Mouse (Mus musculus): ENCODE data around the gene Shisal1. TPM values are rescaled to one million over a fixed set of nuclear protein-coding genes. Genes with fewer than 3 reads are reported as not detected.

The Shisal1 gene
- polyA plus RNA-seq, 1 experiment, result 6.5 TPM

GRCm38 (mm10) chr15:84430482-84430881 is 16.4 kb downstream of the Shisal1 start:
- DNase-seq (ENCODE audit: low read depth, low spot score), result no peak
- 54% methylated on average over 5 of the region's 5 CpGs for WGBS

GRCm38 (mm10) chr15:84427624-84428023 is 19.3 kb downstream of the Shisal1 start:
- no peak for DNase-seq (ENCODE audit: low read depth, low spot score)
- 91% methylated on average over 6 of the region's 6 CpGs for WGBS

- WGBS, result 69% methylated on average over 5 of the region's 5 CpGs
- no peak for DNase-seq (ENCODE audit: low read depth, low spot score)
Observed at GRCm38 (mm10) chr15:84425733-84426132, 21.2 kb downstream of the Shisal1 start.

DNA sequence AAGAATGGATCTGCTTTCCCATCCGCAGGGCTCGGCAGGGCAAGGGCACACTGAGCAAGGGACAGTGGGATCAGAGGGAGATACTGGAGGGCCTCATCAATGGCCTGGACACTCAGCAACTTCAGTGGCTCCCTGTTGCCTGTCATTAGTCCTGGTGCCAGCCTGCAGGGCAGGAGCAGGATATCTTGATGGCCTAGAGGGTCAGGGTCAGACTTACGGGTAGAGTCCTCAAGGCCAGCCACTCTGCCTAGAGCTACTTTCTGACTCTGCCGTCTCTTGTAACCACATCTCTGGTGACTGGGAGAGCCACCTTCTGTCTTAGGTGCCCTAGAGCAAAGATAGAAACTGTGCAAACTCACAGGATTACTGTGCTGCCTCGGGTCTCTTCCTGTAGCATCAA is 23.1 kb downstream of the Shisal1 start:
- WGBS, result 78% methylated on average over 5 of the region's 5 CpGs
- no peak for DNase-seq (ENCODE audit: low read depth, low spot score)

DNA sequence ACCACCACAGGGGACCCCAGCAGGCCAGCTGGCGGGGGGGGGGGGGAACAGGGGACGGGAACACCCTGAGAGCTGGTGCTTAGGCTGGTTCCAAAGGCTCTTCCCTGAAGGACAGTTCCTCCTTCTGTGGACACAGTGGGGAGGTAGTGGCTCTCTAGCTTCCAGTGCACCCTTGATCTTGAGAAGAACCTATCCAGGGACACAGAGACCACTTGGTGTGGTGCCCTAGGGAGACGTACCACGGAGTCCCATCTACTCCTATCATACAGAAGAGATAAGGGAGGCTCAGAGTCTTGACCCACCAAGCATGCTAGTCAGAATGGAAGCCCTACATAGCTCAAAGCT is 28.7 kb downstream of the Shisal1 start:
- 65% methylated on average over 4 of the region's 4 CpGs for WGBS

DNA sequence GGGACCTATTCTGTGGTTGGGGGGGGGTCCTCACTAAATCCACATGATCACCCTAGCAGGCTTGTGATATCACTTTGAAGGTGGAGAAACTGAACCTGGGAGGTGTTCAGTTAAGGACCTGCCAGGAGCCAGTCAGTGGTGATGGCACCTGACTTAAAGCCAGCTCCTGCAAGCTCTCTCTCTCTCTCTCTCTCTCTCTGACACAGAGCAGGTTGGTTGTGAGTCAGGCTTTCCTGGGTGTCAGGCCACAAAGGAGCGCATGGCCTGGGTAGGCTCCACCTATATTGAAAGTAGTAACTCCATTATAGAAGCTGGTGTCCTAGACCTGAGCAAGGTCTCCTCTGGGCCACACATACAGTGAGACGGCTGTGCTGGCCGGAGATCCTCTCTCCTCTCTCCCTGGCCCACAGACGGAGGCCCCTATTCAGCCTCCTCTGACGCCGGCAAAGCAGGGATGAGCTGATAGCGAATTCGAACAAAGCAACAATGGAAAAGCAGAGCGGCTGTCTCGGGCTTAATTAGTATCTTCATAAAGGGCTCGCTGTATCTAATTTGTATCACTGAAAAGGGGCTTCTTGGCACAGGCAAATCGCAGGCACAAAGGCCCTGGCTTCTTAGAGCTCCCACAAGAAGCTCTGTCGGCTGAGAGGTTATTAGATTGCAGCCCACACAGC is 29.2 kb downstream of the Shisal1 start:
- WGBS, result 65% methylated on average over 13 of the region's 13 CpGs
- no peak for DNase-seq (ENCODE audit: low read depth, low spot score)

More for the DNA sequence above, 28.7 kb downstream of the Shisal1 start:
- no peak for DNase-seq (ENCODE audit: low read depth, low spot score)

GRCm38 (mm10) chr15:84417017-84417416 is 29.9 kb downstream of the Shisal1 start:
- WGBS, result 68% methylated on average over 14 of the region's 14 CpGs
- no peak for DNase-seq (ENCODE audit: low read depth, low spot score)

- no peak for DNase-seq (ENCODE audit: low read depth, low spot score)
- WGBS, result 62% methylated on average over 9 of the region's 9 CpGs
Observed at GRCm38 (mm10) chr15:84414040-84414848, 32.7 kb downstream of the Shisal1 start.

DNA sequence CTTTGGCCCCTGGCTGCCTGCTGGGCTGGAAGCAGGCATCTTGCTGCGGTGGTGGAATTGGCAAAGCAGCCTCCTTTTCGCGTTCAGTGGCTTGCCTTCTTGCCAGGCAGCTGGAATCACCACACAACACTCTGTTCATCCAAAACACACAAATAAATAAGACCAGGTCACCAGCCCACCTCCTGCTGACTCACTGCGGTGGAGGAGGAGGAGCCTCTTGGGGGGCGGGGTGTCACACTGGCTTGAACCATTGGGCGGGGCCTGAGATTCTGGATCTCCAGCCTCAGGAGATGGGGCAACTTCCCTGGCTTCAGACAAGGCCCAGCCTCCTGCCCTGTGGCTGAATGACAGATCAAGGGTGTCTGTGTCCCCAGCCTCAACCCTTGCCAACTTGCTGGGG is 34.5 kb downstream of the Shisal1 start:
- WGBS, result 22% methylated on average over 6 of the region's 6 CpGs
- DNase-seq (ENCODE audit: low read depth, low spot score), result no peak

DNA sequence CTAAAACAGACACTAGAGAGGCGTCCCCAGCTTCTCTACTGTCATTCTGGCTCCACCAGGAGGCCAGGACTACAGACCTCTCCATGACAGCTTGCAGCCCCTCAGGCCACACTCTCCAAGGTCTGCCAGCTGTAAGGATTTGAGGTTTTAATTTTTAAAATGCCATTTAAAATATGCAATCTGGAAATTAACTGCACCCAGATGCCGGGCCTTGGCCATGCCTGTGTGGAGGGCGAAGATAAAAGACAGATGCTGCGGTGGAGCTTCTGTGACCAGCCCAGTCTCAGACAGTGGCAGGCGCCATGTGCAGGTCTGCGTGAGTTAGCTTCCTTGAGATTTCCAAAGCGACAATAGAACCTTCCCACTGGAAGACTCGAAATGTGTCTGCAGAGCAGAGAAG is 36.8 kb downstream of the Shisal1 start:
- no peak for DNase-seq (ENCODE audit: low read depth, low spot score)
- WGBS, result 85% methylated on average over 8 of the region's 8 CpGs

DNA sequence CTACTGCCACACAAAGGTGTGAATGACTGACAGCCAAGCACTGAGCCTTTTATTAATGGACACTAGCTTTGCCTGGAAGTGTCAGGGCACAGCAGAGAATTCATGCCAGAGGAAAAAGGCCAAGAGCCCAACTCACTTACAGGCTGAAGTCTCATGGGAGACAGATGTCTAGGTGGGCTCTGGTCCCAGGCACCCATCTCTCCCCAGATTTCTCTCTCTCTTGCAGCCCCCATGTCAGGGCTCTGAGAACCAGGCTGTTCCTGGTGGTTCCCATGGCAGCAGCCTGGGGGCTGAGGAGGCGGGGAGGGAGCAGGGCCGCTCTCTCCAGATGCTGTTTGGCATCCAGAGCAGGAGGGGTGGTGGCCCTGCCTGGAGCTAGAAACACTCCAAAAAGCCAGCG is 38.3 kb downstream of the Shisal1 start:
- WGBS, result 75% methylated on average over 3 of the region's 3 CpGs
- no peak for DNase-seq (ENCODE audit: low read depth, low spot score)

- no peak for DNase-seq (ENCODE audit: low read depth, low spot score)
- 62% methylated on average over 3 of the region's 3 CpGs for WGBS
Observed at GRCm38 (mm10) chr15:84405759-84406158, 41.1 kb downstream of the Shisal1 start.

- 80% methylated on average over 10 of the region's 10 CpGs for WGBS
- no peak for DNase-seq (ENCODE audit: low read depth, low spot score)
Observed at GRCm38 (mm10) chr15:84403454-84404113, 43.3 kb downstream of the Shisal1 start.

DNA sequence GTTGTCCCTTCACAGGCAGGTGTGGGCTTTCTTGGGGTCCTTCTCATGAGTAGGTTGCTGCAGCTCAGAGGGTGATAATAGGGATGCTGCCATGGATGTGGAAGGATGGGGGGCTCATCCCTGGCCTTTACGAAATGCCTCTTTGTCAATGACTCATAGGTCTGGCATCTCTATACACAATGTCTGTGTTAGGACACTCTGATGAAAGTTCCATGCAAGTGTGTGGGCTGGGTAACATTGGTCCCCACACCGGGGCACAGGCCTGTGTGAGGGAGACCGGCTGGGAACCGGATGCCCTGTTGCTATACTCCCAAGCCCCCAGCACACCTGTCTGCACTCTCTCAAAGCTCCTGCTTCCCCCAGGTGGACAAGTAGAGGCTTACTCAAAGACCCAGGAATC is 48.3 kb downstream of the Shisal1 start:
- WGBS, result 81% methylated on average over 4 of the region's 4 CpGs
- no peak for DNase-seq (ENCODE audit: low read depth, low spot score)

- whole genome bisulfite sequencing, result 77% methylated on average over 14 of the region's 14 CpGs
- DNase-seq (ENCODE audit: low read depth, low spot score), result no peak
Observed at GRCm38 (mm10) chr15:84397663-84398169, 49.2 kb downstream of the Shisal1 start.

DNA sequence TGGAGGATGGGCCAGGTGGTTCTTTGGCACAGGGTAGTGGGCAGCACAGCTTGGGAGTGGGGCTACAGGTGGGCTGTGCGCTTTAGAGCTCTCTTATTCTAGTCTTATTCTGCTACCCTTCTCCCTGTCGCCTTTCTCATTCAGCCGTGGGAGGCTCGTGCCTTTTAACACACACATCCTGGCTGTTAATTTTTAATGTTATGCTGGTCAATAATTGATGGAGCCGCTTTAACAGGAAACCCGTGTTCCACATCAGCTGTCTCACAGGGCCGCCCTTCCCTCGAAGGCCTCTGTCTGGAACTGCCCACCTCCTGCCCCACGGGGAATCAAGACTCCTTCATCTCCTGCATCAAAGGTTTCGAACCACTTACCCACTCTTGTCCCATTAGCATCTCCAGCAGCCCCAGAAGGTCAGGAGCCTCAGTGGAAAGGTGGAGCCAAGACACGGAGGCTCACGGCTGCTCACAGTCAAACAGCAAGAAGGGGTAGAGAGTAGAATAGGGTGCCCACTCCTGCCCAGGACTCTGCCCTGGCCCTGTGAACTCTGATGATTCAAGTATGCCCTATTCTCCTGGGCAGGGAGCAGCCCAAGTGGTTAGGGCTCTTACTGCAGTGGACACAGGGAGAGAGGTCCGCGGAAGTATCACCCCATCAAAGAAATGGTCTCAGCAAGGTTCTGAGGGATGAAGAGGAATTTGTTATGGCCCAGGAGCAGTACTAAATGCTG is 51.4 kb downstream of the Shisal1 start:
- WGBS, result 45% methylated on average over 14 of the region's 14 CpGs
- no peak for DNase-seq (ENCODE audit: low read depth, low spot score)

- no peak for DNase-seq (ENCODE audit: low read depth, low spot score)
- 29% methylated on average over 6 of the region's 6 CpGs for WGBS
Observed at GRCm38 (mm10) chr15:84393341-84393740, 53.6 kb downstream of the Shisal1 start.

DNA sequence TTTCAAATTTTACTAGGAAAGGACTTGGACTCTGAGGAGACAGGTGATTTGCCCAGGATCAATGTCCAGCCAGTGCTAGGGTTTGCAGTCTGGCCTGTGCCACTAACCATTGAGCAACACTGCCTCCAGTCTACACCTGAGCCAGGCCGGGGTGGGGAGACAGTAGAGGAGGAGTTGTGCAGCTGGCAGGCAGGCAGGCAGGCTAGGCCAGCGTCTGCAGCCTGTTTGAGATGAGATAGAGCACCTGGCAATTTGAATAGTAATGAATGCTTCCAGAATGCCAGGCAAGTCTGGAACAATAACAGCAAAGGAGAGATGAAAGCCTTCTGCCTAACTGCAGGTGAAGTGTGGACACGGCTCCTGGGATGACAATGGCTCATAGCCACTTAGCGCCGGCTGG is 54.1 kb downstream of the Shisal1 start:
- no peak for DNase-seq (ENCODE audit: low read depth, low spot score)
- 25% methylated on average over 5 of the region's 5 CpGs for whole genome bisulfite sequencing

DNA sequence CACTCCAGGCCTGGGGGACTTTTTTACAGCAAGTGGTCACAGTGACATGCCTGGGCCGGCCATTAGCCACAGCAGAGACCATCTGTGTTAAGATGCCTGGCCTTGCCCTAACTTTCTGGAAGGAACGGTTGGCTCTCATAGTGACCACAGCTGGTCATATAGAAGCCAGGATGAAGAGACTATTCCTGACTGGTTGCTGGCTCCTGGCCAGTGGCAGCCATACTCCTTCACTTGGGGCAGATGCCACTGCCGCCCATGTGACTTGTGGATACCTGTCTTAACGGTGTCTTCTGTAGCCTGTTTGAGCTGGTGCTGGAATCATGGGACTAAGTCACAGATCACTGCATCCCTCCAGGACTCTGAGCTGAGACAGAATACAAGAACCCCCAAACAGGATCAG is 54.8 kb downstream of the Shisal1 start:
- no peak for DNase-seq (ENCODE audit: low read depth, low spot score)
- 93% methylated on average over 4 of the region's 4 CpGs for WGBS

GRCm38 (mm10) chr15:84388698-84389131 is 58.2 kb downstream of the Shisal1 start:
- no peak for DNase-seq (ENCODE audit: low read depth, low spot score)

More at GRCm38 (mm10) chr15:84388698-84389131, 58.2 kb downstream of the Shisal1 start:
- WGBS, result 87% methylated on average over 8 of the region's 8 CpGs

Data from large intestine, adult 2 months (tissue).